Mouse (Mus musculus) mesoderm, embryonic 11.5 days (tissue): ENCODE data around the gene Zfhx3.

ENCODE experiments used
- DNase-seq: peaks from one replicate; pipeline ENCODE4 v3.0.0-alpha.2; 2012; ENCODE audit warnings: low read depth, low spot score

Gene Zfhx3

DNA sequence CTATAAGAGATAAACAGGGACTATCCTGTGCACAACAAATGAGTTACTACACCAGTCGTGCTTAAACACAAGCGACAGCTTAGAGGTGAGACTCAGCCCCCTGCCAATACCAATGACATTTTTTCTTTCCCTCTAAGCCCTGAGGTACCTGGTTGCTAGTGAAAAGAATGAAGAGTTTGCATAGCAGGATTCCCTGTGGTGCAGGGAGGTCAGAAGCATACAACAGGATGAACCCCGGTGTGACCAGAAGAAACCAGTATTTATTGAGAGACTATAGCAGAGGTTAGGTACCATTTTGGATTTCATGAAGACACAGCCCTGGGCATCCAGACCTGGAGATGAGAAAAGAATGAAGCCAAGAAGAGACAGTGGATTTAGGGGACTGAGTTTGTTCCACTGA is 498.0 kb downstream of the Zfhx3 start:
- DNase-seq: no peak

DNA sequence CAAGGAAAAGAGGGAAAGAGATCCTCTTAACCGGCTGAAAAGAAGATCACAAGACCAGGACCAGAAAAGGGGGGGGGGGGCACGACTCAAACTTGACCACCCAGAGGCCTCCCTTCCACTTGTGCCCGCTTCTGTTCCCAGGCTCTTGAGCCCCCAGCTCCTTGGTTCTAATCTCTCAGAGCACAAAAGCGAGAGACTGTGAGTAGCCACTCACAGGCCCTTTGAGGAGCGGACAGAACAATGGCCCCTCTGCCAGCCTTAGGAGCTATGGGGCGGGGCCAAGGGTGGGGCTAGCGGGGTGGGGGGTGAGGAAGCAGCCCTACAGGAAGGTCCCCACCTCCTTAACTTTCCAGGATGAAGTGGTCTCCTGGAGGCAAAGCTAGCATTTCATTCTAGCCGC is 508.4 kb downstream of the Zfhx3 start:
- DNase-seq: no peak

DNA sequence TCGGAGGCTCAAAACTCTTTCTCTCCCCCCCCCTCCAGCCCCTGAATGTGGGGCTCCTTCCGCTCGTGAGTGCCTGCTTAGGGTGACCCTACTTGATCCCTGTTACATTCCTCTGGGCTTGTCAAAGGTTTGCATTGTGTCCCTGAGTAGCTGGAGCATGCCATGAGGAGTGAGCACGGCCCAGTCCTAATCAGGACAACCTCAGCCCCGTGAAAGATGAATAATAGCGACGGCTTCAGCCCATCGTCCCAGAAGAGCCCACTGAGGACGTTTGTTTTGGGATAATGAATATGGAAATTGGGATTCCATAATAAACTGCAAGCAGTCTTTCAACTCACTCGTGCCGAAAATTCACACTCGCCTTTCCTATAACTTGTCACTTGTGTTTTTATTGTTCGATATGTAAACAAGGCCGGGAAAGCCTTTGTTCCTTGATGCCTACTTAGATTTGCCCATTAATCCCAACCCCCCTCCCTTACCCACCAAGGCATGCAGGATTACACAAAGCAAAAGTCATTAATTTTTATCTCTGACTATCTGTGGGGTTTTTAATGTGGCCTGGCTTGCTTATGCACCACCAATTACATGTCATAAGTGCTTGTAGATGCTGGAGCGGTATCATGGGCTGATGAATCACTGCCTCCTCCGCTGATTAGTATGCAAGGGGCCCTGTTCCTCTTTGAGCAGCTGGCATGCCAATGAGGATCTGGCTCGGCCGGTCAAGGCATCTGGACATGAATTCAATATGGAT is 512.3 kb downstream of the Zfhx3 start:
- peak; percentile 51 for DNase-seq

DNA sequence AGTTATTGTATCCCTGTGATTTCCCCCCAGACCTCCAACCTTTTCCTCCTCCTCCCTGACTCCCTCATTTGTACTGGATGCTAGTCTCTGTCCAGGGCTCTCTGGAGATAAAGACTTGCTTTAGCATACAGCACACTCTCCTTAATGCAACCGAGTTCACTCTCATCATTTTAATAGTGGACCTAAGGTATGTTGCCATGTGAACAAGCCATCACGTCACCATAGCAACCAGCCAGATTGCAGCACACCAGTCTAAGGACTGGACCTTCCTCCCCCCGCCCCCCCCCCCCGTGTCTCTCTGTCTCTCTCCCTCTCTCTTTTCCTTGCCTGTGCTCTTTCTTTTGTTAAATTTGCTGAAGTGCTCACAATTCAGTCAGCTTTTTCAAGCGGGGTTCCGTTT is 524.2 kb downstream of the Zfhx3 start:
- DNase-seq: peak; percentile 34

DNA sequence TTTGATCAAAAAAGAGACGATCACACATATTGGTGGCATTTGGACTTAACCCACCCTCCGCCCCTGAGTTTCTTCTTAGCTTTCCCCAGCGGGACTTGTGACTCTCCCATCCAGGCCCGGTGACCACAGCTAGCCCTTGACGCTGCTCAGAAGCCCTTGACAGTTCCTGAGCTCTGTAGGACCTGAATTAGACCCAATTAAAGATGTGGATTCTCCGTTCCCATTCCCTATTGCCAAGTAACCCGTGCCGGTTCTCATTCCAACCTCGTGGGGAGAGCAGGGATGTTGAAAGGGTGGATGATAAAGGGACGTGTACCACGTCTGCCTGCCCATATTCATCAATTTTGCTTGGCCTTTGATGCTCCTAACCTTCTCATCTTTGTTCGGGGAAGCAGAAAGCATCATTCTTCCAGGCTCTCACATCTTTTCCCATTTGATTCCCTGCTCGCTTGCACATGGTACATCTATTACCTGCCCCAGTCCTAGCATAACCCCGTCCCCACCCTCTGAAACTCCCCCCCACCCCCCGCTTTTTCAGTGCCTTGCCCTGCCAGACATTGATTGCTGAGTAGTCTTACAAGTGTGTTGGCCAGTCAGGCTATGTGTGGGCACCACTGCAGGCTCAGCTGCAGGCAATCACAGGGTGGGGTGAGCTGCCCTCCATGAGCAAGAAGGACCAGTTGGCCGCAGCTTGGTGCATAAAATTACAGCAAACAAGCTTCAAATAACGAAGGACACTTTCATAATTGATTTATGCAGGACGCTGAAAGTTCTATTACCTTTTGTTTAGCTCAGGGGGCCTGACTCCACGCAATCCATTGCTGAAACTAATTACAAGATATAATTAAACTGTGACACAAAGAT is 525.0 kb downstream of the Zfhx3 start:
- DNase-seq: no peak

DNA sequence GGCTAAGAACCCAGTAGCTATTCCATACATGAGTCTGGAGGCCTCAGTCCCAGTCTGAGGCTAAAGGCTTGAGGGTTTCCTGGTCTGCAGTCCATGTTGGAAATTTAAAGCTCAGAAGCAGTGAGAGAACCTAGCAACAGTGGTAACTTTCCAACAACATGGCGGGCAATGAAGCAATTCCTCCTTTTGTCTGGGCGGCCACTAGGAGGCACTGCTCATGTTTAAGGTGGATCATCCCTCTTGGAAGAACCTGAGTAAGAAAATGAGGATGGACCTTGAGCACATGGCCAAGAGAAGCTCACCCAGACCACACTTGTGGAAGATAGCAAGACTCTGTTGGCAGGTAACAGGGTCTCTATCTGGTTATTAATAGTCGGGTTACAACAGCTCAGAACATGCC is 527.8 kb downstream of the Zfhx3 start:
- DNase-seq: no peak

DNA sequence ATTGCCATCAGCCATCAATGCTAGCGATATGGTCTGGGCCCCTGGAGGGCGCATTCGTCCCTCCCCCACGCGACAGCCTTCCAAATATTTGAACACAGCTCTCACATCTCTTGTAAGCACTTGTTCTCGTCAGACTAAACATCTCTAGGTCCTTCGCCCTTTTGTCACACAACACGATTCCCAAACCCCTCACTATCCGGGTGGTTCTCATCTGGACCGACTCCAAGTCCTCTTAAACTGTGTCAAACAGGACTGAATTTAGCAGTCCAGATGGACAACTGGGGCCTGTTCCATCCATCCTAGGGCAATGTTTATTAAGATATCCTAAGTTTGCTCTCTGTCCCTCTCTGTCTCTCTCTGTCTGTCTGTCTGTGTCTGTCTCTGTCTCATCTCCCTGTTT is 532.1 kb downstream of the Zfhx3 start:
- DNase-seq: no peak

DNA sequence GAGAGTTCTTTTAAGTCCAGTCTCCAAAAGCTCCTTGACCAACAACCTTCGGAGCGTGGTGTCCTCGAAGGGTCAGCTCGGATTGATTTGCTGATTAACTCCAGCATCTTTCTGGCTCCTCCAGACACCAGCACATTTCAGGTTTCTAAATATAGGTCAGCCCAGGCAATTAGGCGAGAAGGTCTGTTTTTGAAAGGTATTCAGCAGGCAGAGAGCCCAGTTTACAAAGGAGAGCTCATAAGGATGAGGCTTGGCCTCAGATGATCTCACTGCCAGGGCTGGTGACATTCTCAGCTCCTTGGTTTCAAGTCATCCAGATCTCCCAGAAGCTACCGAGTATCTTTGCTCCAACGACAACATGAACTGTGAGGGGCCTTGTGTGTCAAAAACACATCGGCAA is 535.7 kb downstream of the Zfhx3 start:
- no peak for DNase-seq

DNA sequence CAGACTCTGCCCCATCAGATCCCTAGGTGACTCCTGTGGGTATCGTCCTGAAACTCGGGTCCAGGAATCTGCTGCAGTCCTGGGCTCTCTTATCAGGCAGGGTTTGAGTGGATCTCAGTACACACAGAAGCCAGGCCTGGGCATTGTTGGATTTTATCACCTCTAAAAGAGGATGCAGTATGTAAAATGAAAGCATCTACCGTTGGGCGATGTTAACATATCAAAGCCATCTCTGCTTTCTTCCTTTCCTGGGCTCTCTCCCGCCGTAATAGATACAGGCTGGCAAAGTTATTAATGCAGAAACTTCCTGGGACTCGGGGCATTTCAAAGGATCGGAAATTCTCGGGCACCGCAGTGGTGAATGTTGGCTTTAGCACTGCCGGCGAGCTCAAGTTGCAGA is 537.7 kb downstream of the Zfhx3 start:
- DNase-seq: no peak

DNA sequence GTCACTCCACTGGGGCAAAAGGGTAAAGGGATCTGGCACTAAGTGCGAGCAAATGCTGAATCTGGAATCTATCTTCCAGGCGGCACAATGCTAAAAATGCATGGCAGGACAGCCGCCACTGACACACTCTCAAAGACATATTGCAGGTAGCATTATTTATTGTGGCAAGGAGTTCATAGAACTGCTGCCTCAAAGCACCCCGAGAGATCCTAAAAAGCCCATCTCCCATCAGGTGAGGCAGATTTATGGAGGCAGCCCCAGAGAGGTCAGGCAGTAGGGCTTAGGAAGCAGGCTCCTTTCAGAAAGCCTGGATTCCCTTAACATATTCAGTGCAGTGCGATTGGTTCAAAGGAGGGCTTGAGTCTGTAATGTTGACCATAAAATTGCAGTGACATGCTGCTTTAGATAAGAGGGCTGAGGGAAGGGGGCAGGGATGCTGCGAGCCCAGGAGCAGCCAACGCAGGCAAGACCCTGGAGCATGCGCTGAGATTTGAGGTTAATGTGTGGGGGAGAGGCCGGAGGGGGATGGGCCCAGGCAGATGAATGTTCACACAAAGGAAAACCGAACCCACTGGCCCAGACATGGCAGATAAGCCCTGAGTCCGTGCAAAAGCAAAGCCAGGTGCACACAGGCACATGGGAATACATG is 538.8 kb downstream of the Zfhx3 start:
- DNase-seq: peak; percentile 90

DNA sequence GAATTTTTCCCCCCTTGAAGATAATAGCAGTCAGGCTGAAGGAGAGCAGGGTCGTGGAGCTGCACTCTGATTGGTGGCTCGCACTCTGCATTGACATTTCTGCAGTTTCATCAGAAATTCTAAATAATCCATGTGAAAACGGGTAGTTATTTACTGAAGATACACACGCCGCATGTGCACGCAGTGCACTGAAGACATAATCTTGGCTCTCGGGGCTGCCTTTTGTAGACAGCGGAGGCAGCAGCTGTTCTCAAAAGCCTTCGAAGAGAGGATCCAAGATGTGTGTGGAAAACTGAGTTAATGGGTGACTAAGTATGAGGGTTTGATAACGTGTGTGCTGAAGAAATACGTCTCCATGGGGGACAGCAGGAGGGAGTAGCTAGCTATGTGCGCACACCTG is 553.7 kb downstream of the Zfhx3 start:
- DNase-seq: no peak

DNA sequence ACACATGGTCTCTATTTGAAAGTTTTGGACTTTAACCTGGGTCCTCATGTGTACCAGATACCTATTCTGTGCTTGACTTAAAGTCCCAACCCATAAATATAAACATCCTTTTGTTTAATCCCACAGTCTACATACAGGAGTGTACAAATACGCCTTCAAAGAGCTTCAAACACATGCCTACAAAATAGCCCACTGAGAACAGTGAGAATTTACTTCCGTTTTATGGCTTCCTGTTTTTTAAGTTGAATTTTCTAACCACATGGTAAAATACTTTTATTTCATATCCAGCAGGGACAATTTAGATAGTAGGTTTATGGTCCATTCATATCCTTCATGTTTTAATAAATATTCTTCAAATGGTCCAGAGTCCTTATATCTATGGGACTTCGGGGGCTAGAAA is 564.3 kb downstream of the Zfhx3 start:
- DNase-seq: no peak

DNA sequence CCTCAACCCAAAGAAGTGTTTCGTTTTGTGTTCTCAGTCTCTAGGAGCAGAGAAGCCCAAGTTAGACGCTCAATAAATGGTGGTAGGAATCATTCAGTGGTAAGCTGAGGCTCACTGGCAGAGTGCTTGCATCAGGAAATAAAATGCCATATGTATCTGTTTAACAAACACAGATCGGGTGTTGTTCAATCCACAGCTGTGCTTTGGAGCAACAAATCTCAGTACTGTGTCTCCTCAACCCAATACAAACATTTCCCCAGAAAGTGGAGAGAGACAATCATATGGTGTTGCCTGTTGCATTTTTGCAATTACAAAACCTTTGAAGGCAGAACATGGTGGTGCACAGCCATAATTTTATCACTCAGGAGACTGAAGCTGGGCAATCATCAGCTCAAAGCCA is 565.3 kb downstream of the Zfhx3 start:
- no peak for DNase-seq

DNA sequence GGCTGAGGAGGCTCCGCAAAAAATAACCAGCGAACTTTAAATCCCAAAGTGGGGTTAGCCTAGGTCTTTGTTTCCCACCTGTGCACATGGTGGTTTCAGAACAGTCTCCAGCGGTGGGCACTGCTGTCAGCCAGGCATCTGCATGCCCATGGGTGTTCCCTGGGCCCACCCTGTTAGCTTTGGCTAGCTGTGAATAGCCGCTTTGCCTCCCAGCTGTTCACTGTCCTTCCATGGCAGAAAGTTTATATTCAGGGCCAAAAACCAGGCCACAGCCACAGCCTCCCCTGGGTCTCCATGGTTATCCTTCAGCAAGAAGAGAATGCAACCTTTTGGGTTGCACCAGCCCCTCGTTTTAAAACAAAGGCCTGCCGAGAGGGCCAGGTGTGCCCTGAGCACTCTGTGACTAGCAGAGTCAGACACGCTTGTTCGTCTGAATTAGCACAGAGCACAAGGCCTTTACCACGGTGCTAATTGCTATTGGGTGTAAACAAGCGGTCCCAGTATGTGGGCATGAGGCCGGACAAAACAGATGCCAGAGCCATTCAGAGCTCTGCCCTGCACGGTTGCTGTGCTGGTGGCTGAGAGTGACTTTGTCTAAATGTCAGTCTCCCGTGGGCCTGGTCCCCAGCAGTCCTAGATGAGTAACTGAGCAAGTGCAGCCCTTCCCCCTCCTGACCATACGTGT is 568.3 kb downstream of the Zfhx3 start:
- peak; percentile 43 for DNase-seq

DNA sequence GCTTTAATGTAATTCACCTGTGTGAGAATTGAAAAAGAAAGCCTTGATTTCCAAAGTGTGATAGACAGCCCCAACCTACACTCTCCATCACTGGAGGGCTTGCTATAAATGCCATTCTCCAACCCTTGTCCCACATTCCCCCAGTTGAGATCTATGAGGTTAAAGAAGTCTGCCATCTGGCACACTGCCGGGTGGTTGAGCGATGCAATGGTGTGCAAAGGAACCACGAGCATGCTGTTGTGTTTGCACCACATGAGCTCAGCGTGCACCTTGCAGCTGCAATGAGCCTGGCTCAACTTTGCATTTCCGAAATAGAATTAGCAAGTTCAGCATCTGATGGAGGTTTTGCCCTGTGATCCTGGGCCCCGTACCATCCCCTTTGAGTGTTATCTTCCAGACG is 575.7 kb downstream of the Zfhx3 start:
- DNase-seq: no peak

DNA sequence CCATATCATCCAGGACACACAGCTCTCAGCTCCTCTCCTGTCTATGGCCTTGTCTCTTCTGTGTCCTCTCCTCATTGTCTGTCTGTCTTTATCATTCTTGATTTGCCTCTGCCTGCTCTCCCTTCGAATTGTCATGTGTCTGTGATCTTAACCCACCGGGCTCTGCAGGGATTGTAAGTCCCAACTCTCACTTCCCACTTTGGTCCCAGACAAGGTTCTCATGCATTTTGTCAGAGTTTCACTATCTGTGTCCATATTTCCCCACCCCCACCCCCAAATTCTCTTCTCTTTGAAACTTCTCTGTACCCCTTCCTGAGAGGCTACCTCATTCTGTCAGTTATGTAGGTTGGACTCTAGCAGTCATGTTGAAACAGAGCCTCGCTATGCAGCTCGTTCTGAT is 579.6 kb downstream of the Zfhx3 start:
- no peak for DNase-seq

DNA sequence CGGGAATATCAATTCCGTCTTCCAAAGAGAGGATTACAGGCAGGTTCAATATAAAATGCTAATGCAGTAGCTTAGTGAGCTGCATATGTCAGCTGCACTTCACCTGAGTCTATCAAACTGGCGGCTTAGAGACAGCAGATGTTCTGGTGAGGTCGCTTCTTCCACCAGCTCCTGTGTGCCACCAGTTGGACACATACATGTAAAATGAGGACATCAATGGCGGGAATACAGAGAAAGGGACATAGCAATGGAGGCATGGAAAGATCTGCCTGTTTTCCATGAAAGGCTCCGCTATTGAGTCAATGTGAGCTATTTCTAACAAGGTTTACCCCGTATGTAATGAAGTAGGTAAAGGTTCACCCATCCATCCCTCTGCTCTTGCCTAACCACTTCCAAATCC is 587.0 kb downstream of the Zfhx3 start:
- no peak for DNase-seq

DNA sequence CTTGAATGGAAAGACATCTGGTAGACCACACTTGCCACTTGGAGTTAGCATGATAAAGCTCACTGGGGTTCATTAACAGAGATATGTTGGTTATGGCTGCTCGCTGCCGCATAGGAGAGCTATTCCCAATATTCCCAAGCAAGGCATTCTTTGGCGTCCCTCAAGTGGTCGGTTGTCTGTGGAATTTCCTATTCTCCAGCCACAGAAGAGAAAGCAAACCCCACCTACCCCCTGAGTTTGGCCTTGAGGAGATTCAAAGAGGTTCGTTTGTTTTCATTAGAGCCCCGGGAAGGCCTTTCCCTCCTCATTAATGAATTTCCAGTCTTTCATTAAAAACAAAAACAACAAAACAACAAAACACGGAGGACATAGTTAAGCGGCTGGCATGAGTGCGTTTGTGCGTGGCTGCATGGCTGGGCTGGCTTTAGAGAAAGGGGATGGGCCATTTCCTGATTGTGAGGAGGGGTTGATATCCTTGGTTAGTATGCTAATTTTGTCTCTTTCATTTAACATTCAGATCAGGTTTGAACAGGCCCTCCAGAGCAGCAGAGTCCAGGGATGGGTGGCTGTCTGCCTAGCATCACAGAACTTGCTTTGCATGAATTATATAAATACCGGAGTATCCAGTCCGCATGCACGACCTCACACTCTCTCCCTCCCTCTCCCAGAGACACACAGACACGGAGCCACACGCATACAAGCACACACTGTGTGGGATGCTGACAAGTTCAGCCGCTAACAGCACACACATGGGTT is 592.9 kb downstream of the Zfhx3 start:
- DNase-seq: no peak

DNA sequence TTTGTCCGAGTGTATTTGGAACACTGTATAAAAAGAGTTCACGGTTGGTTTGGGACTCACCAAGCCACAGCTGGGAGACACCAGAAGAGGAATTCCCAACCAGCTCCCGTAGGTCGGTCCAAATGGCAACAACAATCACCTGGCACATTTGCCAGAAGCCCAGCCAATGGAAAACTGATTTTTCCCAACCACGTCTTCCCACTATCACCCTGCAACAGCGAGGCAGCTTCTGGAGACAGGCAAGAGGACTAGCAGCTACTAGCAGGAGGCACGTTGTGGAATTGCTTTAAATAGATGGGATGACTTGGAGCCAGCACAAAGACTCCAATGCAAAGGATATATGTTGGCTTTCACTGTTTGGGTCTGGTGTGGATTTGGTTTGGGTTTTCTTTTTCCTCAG is 593.7 kb downstream of the Zfhx3 start:
- no peak for DNase-seq

DNA sequence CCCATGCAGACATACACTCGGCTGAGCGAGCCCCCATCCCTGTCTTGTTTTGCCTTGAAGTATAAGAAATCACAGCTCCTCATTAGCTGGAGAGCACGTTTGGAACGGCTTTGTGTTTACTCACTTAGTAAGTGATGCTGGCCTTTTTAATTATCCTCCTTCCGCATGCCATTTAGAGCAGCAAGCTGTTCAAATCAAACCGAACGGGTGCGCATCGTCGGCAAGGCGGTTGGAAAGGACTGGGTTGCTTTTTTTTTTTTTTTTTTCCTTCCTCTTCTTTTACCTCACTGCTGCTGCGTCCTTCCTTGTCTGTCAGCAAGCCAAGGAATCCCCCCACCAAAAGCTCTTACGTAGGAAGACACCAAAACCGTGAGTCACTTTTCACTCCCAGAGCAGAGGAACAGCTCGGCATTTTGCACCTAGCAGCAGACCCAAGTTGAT is 594.5 kb downstream of the Zfhx3 start:
- DNase-seq: no peak
